Mouse (Mus musculus) mesoderm, embryonic 11.5 days (tissue): ENCODE results near the gene Gm5615.

ENCODE experiments used
- DNase-seq: peaks from one replicate; pipeline ENCODE4 v3.0.0-alpha.2; 2012; ENCODE audit warnings: low read depth, low spot score

The Gm5615 gene

DNA sequence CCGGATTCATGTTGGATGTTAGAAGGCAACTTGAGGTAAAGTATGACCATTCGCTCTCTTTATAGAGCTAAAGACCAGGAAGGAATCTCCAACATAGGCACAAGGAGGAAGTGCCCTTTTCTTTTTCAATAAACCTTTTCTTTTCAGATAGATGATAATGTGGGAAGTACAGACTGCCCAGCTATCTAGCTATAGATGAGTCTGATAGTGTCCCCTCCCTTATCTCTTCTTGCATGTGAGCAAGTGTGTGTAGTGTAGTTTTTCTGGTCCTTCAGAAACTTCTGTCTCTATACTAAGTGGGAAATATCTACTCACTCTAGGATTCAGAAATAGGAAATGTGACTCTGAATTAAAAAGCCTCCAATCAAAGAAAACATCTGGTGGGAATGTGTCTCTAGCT, at the start of gene Gm5615:
TSS of gene Gm5615 (minus strand) at position 101 of the 400 bp plus-strand sequence.
- no peak for DNase-seq

DNA sequence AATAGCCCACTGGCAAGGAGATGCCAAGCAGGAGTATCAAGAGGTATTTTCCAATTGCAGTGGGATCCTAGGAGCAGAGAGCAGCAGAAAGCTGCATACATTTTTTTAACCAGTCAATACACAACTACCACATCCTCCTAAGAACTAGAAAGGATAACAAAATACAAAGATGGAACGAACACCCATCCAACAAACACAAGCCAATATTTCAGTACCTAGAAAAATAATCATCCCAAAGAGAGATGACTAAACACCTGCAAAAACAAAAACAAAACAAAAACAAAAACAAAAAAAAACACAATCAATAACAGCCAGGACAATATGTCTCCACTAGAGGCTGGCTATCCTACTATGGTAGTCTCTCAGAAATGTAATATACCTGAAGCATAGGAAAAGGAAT, 40.8 kb upstream of the Gm5615 start, which contains the start of gene Gm17689:
TSS of gene Gm17689 (minus strand) at position 101 of the 400 bp plus-strand sequence.
- no peak for DNase-seq

DNA sequence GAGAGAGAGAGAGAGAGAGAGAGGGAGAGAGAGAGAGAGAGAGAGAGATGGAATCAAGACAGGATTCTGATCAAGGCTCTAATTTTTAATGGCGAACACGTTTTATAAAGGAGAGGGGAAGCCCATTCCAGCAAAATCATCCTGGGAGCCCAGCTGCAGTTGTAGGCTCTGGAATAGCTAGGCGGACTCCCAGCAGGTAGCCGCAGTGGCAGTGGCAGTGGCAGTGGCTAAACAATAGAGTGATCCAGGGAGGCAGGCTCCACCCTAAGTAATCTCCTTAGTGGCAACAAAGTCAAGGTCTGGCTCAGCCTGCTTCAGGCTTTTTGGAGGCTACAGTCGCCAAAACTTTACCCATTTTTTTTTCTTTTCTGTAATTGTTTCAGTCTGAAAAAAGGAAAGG, 37.6 kb downstream of the Gm5615 start:
- no peak for DNase-seq

DNA sequence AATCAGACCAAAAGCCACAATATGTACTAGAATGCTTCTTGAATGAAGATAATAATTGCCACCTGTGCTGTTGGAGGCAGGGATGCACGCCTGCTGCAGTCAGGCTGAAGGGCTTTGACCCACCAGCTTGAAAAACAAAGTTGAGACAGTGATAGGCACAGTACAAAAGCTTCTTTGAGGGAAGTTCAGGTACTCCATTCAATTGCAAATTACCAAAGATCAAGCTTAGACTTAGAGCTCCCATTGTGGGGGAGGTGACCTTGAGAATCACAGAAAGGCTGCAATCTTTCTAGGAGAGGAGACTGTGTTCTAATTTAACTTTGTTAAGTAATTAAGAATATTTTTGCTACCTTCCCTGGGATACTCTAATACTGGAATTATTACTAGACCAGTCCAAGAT, 45.9 kb downstream of the Gm5615 start:
- no peak for DNase-seq

DNA sequence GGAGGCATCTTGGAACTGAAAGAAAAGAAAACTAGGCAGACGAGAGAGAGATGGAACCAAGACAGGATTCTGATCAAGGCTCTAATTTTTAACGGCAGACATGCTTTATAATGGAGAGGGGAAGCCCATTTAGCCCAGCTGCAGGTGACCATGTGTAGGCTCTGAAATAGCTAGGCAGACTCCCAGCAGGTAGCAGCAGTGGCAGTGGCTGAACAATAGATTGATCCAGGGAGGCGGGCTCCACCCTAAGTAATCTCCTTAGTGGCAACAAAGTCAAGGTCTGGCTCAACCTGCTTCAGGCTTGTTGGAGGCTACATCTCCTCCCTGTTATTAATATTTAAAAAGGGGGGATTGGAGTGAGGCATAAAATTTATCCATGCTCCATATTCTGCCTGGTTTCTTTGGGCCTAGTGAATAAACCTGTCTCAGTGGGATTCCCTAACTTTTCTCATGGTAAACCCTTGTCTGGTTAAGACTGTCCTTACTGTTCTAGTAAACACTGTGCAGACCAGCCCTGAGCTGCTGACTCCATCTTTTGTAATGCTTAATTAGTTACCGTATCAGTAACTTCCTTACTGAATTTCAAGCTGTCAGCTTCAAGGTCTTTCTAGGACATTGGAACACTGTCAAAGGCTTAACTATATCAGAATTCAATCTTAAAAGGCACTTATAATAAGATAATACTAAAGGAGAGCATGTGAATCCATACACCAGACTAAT, 47.1 kb downstream of the Gm5615 start:
- no peak for DNase-seq
